Mouse (Mus musculus) liver, embryonic 15.5 days (tissue): ENCODE measurements around the gene Psma3. TPM values are rescaled to one million over a fixed set of nuclear protein-coding genes. Genes with fewer than 3 reads are reported as not detected.
A peak's percentile ranks its signal among the peaks of the same experiment; 100 is the strongest.

Experiments
- ATAC-seq: fragments of 200-750 bp; cut with Nextera tagmentation; 2 replicates; pipeline ENCODE4 v1.8.0; 2017; ENCODE audit warnings: moderate number of reproducible peaks, mild to moderate bottlenecking, moderate library complexity; ENCODE audit not compliant: insufficient read depth
- H3K27ac ChIP-seq: fragments of 300-500 bp; sonication (generic); replicated peaks from 2 replicates; pipeline ENCODE4 v1.5.1; 2015; ENCODE audit warnings: mild to moderate bottlenecking, inconsistent platforms
- H3K27me3 ChIP-seq: fragments of 300-500 bp; sonication (generic); 2 replicates; pipeline ENCODE4 v1.6.1; 2015; ENCODE audit warnings: mild to moderate bottlenecking, inconsistent platforms
- H3K36me3 ChIP-seq: fragments of 300-500 bp; sonication (generic); replicated peaks from 2 replicates; pipeline ENCODE4 v1.6.1; 2015; ENCODE audit warnings: moderate library complexity, mild to moderate bottlenecking, inconsistent platforms
- H3K4me1 ChIP-seq: fragments of 300-500 bp; sonication (generic); replicated peaks from 2 replicates; pipeline ENCODE4 v1.6.1; 2015; ENCODE audit warnings: inconsistent platforms
- H3K4me2 ChIP-seq: fragments of 300-500 bp; sonication (generic); 2 replicates; pipeline ENCODE4 v1.6.1; 2015; ENCODE audit warnings: moderate library complexity, mild to moderate bottlenecking, inconsistent platforms
- H3K4me3 ChIP-seq: fragments of 300-500 bp; sonication (generic); replicated peaks from 2 replicates; pipeline ENCODE4 v1.5.1; 2015; ENCODE audit warnings: mild to moderate bottlenecking, inconsistent platforms
- H3K9ac ChIP-seq: fragments of 300-500 bp; sonication (generic); 2 replicates; pipeline ENCODE4 v1.6.1; 2015; ENCODE audit warnings: moderate library complexity, mild to moderate bottlenecking, inconsistent platforms
- H3K9me3 ChIP-seq: fragments of 300-500 bp; sonication (generic); replicated peaks from 2 replicates; pipeline ENCODE4 v1.6.1; 2016; ENCODE audit warnings: inconsistent platforms
- WGBS: fragments of 180-500 bp; shearing (Covaris S2); methylation state at CpG from one replicate; pipeline ENCODE4 v1.1.7; 2015; ENCODE audit warnings: mixed read lengths; ENCODE audit not compliant: insufficient replicate concordance; 5-methylcytosine and 5-hydroxymethylcytosine counted together
- polyA plus RNA-seq: library from polyadenylated mRNA; unstranded; fragments of >200 nt; fragmentation: Nextera tagmentation; extraction: Ambion mirVana; gene quantifications from 2 replicates; pipeline ENCODE4 v1.2.1, GENCODE M21; 2015

Psma3 gene
- polyA plus RNA-seq, 1 experiment from 2014 or later = 343 TPM

DNA sequence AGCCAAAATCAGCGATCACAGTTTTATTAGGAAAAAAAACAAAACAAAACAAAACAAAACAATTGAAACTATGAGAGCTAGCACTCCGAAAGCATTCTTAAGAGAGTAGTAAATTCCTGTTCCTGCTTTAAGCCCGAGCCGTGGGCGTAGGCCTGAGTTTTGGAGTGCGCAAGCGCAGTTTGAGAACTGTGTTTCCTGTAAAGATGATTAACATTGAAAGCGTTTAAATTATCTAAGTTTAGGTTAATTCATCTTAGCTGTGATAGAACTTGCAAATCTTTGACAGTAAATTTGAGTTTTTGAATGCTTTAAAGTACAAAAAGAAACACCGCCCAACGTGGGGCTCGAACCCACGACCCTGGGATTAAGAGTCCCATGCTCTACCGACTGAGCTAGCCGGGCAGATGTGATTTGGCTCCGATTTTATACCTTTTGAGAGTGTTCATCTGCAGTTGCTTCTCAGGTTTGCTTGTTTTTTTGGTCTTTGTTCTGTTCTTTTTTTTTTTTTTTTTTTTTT is 5.6 kb upstream of the Psma3 start:
- peak; percentile 53 for ATAC-seq
- no peaks in the 10 kb centered on the region for H3K9me3 ChIP-seq
- WGBS = under 1% methylated on average over 15 of the region's 15 CpGs
- peak overlapping the region; percentile 74 for H3K4me2 ChIP-seq
- peak overlapping the region; percentile 79; the same call in 1 of the 2 replicates for H3K9ac ChIP-seq
- H3K4me3 ChIP-seq = peak overlapping the region; percentile 74
- 0 out of 2 replicates have a peak, but pooled peaks cover 2% of the 10 kb centered on the region for H3K36me3 ChIP-seq
- no peaks in the 10 kb centered on the region for H3K27me3 ChIP-seq
- peak overlapping the region; percentile 97 for H3K27ac ChIP-seq
- peaks cover 11% of the 10 kb centered on the region for H3K4me1 ChIP-seq

DNA sequence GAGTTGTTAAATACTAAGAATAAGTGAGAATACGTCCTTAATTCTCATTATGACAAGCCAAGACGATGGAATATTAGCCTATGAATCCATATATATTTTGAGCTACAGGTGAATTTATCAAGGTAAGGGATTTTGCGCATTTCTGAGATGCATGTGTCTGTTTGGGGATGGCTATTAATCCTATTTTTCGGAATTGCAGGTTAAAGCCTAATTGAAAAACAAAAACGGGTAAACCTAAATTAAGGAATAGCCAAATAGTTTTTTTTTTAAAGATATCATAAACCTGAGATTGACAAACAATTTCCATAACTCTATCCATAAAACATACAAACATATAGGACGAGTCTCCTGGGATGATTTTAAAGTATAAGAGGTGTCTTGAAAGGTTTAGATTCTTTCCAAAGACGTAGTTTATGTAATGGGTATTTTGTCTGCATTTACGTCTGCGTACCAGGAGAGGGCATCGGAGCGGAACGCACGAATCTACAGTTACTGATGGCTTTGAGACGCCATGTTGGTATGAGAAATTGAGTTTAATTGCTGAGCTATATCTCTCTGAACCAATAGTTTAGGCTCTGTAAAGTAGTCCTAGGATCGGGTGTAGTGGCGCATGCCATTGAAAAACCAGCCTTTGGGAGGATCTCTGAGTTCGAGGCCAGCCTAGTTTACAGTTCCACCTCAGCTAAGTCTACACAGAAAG is 4.8 kb upstream of the Psma3 start:
- Histone ChIP-seq H3K9ac (peak overlapping the region; percentile 46; the same call in 1 of the 2 replicates), H3K4me2 (peak overlapping the region; percentile 72), H3K4me1 (peaks cover 12% of the 10 kb centered on the region), H3K36me3 (no peaks in the 10 kb centered on the region), H3K9me3 (no peaks in the 10 kb centered on the region), H3K27me3 (no peaks in the 10 kb centered on the region), H3K27ac (peak overlapping the region; percentile 80), H3K4me3 (peak overlapping the region; percentile 55)
- 2% methylated on average over 17 of the region's 17 CpGs for WGBS
- ATAC-seq = no peak

GRCm38 (mm10) chr12:70973831-70974230 is 590 bp upstream of the Psma3 start:
- Histone ChIP-seq H3K36me3 (peaks cover 8% of the 10 kb centered on the region), H3K27ac (peak overlapping the region; percentile 97), H3K4me1 (peaks cover 30% of the 10 kb centered on the region), H3K4me3 (peak overlapping the region; percentile 92), H3K9ac (no peak overlapping the region), H3K9me3 (no peaks in the 10 kb centered on the region), H3K27me3 (no peaks in the 10 kb centered on the region), H3K4me2 (peak overlapping the region; percentile 73)
- WGBS = 61% methylated on average over 4 of the region's 4 CpGs
- ATAC-seq = no peak

DNA sequence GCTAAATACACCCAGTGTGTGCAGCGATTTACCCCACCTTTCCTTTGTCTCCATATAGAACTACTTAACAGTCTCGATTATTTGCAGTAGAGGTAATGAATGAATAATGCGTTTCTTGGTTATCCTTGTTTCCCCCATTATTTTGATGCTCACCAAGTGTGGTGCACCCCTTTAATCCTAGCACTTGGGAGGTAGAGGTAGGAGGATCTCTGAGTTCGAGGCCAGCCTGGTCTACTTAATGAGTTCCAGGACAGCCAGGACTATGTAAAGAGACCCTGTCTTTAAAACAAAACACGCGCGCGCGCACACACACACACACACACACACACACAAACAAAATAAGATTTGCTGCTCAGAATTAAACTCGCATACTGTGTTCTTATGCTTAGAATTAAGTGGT is 985 bp downstream of the Psma3 start:
- peak overlapping the region; percentile 73 for H3K4me2 ChIP-seq
- H3K27ac ChIP-seq = peak overlapping the region; percentile 97
- H3K36me3 ChIP-seq = peaks cover 22% of the 10 kb centered on the region
- H3K9ac ChIP-seq = peak overlapping the region; percentile 90
- no peaks in the 10 kb centered on the region for H3K9me3 ChIP-seq
- H3K4me1 ChIP-seq = peaks cover 30% of the 10 kb centered on the region
- WGBS = 13% methylated on average over 10 of the region's 10 CpGs
- peak overlapping the region; percentile 92 for H3K4me3 ChIP-seq
- no peak for ATAC-seq
- H3K27me3 ChIP-seq = no peaks in the 10 kb centered on the region

GRCm38 (mm10) chr12:70975891-70976290 is 1.5 kb downstream of the Psma3 start:
- H3K9ac ChIP-seq = peak overlapping the region; percentile 90
- H3K27ac ChIP-seq = no peak overlapping the region
- H3K9me3 ChIP-seq = no peaks in the 10 kb centered on the region
- 35% methylated on average over 3 of the region's 3 CpGs for WGBS
- H3K4me2 ChIP-seq = peak overlapping the region; percentile 73
- ATAC-seq = no peak
- H3K4me3 ChIP-seq = peak overlapping the region; percentile 92
- H3K4me1 ChIP-seq = peaks cover 30% of the 10 kb centered on the region
- H3K27me3 ChIP-seq = no peaks in the 10 kb centered on the region
- peaks cover 27% of the 10 kb centered on the region for H3K36me3 ChIP-seq

DNA sequence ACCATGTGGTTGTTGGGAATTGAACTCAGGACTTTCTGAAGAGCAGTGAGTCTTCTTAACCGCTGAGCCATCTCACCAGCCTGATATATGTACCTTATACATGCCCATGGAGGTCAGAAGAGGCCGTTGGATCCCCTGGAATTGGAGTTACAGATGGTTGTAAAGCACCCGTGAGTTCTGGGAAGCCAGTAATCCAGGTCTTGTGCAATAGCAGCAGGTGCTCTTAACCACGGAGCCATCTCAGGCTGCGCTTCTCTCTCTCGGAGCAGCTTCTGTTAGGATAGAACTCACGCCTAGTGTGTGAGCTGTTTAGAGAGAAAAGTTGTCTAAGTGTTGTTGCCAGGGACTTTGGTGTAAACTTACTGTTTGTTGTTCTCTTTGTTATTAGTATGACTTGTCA is 3.9 kb downstream of the Psma3 start:
- WGBS = 68% methylated on average over 7 of the region's 7 CpGs
- no peak overlapping the region for H3K27ac ChIP-seq

DNA sequence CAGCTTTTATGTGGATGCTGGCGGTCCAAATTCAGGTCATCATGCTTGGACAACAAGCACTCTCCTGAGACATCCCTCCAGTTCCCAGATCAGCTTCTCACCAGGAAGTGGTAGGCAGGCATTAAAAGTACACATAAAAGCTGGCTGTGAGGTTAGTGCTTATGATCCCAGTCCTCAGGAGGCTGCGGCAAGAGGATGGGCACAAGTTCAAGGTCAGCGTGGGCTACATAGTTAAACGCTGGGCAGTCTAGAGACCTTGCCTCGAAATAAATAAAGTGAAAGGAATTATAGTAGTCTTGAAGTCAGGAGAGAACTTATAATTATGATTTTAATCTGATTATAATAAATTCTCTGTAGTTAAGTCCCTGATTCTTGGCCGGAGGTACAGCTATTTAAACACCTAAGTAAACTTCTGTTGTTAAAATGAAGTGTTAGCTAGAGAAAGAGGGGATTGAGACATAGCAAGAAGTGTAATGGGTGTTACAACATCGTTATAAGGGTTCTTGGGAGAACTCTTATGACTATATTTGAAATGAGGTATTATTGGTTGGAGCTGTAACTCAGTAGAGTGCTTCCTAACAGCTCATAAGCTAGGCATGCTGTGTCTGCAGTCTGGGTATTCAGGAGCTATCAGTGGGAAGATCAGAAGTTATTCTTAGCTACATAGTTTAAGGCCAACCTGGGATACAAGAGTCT is 10.6 kb downstream of the Psma3 start:
- Histone ChIP-seq H3K36me3 (peaks cover 88% of the 10 kb centered on the region), H3K4me1 (no peaks in the 10 kb centered on the region), H3K27ac (no peak overlapping the region), H3K4me3 (no peak overlapping the region), H3K27me3 (no peaks in the 10 kb centered on the region), H3K9me3 (no peaks in the 10 kb centered on the region), H3K9ac (no peak overlapping the region), H3K4me2 (no peak overlapping the region)
- WGBS = 82% methylated on average over 7 of the region's 7 CpGs
- no peak for ATAC-seq

More for the DNA sequence above, 3.9 kb downstream of the Psma3 start:
- ATAC-seq = no peak
- Histone ChIP-seq H3K9ac (no peak overlapping the region), H3K36me3 (peaks cover 44% of the 10 kb centered on the region), H3K27me3 (no peaks in the 10 kb centered on the region), H3K9me3 (no peaks in the 10 kb centered on the region), H3K4me1 (peaks cover 30% of the 10 kb centered on the region), H3K4me2 (no peak overlapping the region), H3K4me3 (no peak overlapping the region)

DNA sequence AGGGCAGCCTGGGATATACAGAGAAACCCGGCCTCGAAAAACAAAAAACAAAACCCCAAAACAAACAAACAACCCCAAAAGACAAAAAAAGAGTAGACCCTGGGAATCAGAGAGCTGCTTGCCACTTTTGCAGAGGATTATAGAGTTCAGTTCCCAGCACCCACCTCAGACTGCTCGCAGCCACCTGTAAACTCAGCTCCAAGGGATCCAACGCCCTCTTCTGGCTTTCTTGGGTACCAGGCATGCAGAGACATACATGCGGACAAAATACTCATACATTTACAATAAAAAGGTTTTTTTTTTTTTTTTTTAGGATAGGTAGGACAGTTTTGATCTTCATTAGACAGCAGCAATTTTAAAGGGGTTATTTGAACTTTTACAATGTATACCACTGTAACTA is 22.8 kb downstream of the Psma3 start:
- H3K9me3 ChIP-seq = no peaks in the 10 kb centered on the region
- WGBS = 81% methylated on average over 5 of the region's 5 CpGs

GRCm38 (mm10) chr12:70999423-70999903 is 25.0 kb downstream of the Psma3 start:
- H3K36me3 ChIP-seq = peaks cover 37% of the 10 kb centered on the region

More for the DNA sequence above, 22.8 kb downstream of the Psma3 start:
- Histone ChIP-seq H3K4me2 (no peak overlapping the region), H3K4me3 (no peak overlapping the region), H3K9ac (no peak overlapping the region), H3K27me3 (no peaks in the 10 kb centered on the region), H3K27ac (no peak overlapping the region), H3K36me3 (peaks cover 48% of the 10 kb centered on the region), H3K4me1 (peaks cover 5% of the 10 kb centered on the region; the same call in 1 of the 2 replicates)
- no peak for ATAC-seq

DNA sequence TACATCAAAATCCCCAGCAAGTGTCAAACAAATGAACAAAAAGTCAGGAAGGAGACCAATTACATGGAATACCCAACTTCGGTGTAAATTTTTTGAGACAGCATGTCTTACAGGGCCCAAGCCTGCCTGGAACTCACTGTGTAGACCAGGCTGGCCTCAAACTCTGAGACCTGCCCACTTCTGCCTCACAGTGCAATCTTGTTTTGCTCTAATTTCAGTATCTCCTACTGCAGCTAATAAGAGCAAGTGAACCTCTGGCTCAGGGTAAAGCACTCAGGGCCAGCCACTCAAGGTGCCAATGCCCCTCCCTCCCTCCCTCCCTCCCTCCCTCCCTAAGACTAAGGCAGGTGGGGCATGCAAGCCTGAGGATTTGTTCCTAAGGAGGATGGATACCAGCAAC is 25.9 kb downstream of the Psma3 start:
- Histone ChIP-seq H3K9me3 (no peaks in the 10 kb centered on the region), H3K4me2 (no peak overlapping the region), H3K27me3 (no peaks in the 10 kb centered on the region), H3K4me1 (peaks cover 5% of the 10 kb centered on the region; the same call in 1 of the 2 replicates), H3K27ac (peak overlapping the region; percentile 51), H3K9ac (no peak overlapping the region), H3K36me3 (peaks cover 38% of the 10 kb centered on the region), H3K4me3 (no peak overlapping the region)
- ATAC-seq = no peak
- 55% methylated on average over 1 of the region's 1 CpGs for WGBS

More at GRCm38 (mm10) chr12:70999423-70999903, 25.0 kb downstream of the Psma3 start:
- Histone ChIP-seq H3K4me1 (peaks cover 5% of the 10 kb centered on the region; the same call in 1 of the 2 replicates), H3K27me3 (no peaks in the 10 kb centered on the region), H3K27ac (peak overlapping the region; percentile 58), H3K4me2 (peak overlapping the region; percentile 11; the same call in 1 of the 2 replicates), H3K4me3 (no peak overlapping the region; the same call in 1 of the 2 replicates), H3K9me3 (no peaks in the 10 kb centered on the region), H3K9ac (no peak overlapping the region)
- ATAC-seq = peak; percentile 61
- WGBS = 11% methylated on average over 5 of the region's 5 CpGs

- Histone ChIP-seq H3K9ac (no peak overlapping the region), H3K27me3 (no peaks in the 10 kb centered on the region), H3K4me2 (no peak overlapping the region), H3K4me3 (no peak overlapping the region), H3K36me3 (peaks cover 38% of the 10 kb centered on the region), H3K9me3 (no peaks in the 10 kb centered on the region), H3K27ac (no peak overlapping the region), H3K4me1 (peaks cover 5% of the 10 kb centered on the region; the same call in 1 of the 2 replicates)
- WGBS = 80% methylated on average over 6 of the region's 6 CpGs
- ATAC-seq = no peak
Measured at GRCm38 (mm10) chr12:71001456-71001855, 27.0 kb downstream of the Psma3 start.
